Mouse (Mus musculus): ENCODE results near the gene Psmd14. TPM values are rescaled to one million over a fixed set of nuclear protein-coding genes. Genes with fewer than 3 reads are reported as not detected.
A peak's percentile ranks its signal among the peaks of the same experiment; 100 is the strongest.

The Psmd14 gene
- polyA plus RNA-seq, 1 experiment from 2014 or later, result 210 TPM

DNA sequence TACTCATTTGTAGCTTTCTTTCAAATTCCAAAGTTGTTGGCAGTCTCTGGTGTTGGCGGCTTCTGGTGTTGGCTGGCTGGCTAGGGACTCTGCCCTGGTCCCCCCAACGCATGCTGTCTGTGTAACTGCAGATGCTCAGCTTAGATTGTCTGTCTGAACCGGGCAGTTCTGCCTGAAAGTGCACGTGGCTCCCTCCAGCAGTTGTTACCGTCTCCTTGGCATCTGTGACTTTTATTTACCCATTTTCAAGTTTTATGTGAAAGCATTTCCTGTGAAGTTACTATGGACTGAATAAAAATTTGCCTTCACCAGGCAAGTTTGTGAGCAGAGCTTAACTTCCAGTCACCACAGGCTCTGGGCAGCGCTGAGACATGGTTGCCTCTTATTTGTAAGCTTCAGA is 97.3 kb downstream of the Psmd14 start:
- H3K4me2 ChIP-seq, result no peak overlapping the region
- peaks cover 95% of the 10 kb centered on the region for H3K27me3 ChIP-seq
- H3K27ac ChIP-seq, result no peak overlapping the region
- peaks cover 32% of the 10 kb centered on the region for H3K4me1 ChIP-seq (replicated peaks)
- no peak overlapping the region for H3K9ac ChIP-seq
- ATAC-seq (ENCODE audit: low FRiP score), result no peak
- H3K9me3 ChIP-seq, result no peaks in the 10 kb centered on the region
- no peaks in the 10 kb centered on the region for H3K36me3 ChIP-seq
- H3K4me3 ChIP-seq, result no peak overlapping the region
- WGBS, result under 1% methylated on average over 6 of the region's 6 CpGs

DNA sequence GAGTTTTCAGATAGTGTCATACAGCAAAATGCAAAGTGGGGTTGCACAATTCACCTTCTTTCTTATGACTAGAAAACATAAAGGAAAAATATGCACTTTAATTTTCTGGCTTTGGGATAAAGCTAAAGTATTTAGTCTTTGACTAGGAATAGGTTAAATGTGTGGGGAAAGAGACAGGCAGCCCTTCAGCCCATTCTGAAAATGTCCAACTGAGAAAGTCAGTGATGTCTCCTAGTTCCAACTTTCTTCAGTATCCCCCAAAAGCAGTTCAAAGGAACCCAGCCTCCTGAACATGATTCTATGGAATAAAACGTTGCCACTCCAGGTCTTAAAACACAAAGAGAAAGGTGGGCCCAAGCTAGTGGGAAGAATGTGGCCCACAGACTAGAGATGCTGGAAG is 97.9 kb downstream of the Psmd14 start:
- H3K4me3 ChIP-seq, result no peak overlapping the region
- ATAC-seq (ENCODE audit: low FRiP score), result no peak
- H3K36me3 ChIP-seq, result no peaks in the 10 kb centered on the region
- H3K9ac ChIP-seq, result no peak overlapping the region
- no peak overlapping the region for H3K27ac ChIP-seq
- peaks cover 28% of the 10 kb centered on the region for H3K4me1 ChIP-seq (replicated peaks)
- H3K4me2 ChIP-seq, result no peak overlapping the region
- peaks cover 95% of the 10 kb centered on the region for H3K27me3 ChIP-seq
- 0% methylated on average over 1 of the region's 1 CpGs for WGBS
- H3K9me3 ChIP-seq, result no peaks in the 10 kb centered on the region

- Histone ChIP-seq H3K9ac (no peak overlapping the region), H3K27ac (no peak overlapping the region), H3K4me3 (0 out of 2 replicates have a peak overlapping the region, but pooled peaks have one; percentile 47), H3K4me2 (no peak overlapping the region), H3K27me3 (peaks cover 91% of the 10 kb centered on the region), H3K36me3 (no peaks in the 10 kb centered on the region), H3K4me1 (replicated peaks) (peaks cover 22% of the 10 kb centered on the region), H3K9me3 (no peaks in the 10 kb centered on the region)
- 16% methylated on average over 4 of the region's 4 CpGs for WGBS
- no peak for ATAC-seq (ENCODE audit: low FRiP score)
Observed at GRCm38 (mm10) chr2:61810751-61811150, 99.3 kb downstream of the Psmd14 start.

DNA sequence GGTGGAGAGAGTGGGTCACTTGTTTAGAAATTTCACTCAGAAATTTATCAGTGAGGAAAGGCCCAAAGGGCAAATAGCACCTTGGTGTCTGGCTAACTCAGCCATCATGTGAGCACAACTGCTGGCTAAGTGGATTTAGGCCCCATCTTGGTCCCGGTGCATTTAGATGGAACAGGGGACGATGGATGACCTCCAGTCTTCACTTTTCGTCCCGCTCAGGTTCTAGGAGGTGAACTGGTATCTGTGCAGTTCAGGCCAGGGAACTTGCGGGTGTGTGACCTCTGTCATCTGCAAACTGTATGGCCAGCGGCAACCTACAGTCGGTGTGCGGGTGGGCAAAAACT is 99.6 kb downstream of the Psmd14 start:
- WGBS, result 4% methylated on average over 8 of the region's 8 CpGs

DNA sequence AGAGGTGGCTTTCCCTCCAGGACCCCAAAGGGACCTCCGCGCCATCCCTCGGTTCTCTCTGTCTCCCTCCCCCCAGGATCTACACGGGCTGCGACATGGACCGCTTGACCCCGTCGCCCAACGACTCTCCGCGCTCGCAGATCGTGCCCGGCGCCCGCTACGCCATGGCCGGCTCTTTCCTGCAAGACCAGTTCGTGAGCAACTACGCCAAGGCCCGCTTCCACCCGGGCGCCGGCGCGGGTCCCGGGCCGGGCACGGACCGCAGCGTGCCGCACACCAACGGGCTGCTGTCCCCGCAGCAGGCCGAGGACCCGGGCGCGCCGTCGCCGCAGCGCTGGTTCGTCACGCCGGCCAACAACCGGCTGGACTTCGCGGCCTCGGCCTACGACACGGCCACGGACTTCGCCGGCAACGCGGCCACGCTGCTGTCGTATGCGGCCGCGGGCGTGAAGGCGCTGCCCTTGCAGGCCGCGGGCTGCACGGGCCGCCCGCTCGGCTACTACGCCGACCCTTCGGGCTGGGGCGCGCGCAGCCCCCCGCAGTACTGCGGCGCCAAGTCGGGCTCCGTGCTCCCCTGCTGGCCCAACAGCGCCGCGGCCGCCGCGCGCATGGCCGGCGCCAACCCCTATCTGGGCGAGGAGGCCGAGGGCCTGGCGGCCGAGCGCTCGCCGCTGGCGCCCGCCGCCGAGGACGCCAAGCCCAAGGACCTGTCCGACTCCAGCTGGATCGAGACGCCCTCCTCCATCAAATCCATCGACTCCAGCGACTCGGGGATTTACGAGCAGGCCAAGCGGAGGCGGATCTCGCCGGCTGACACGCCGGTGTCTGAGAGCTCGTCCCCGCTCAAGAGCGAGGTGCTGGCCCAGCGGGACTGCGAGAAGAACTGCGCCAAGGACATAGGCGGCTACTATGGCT is 100.3 kb downstream of the Psmd14 start:
- peak; percentile 52 for ATAC-seq (ENCODE audit: low FRiP score)
- Histone ChIP-seq H3K4me1 (replicated peaks) (peaks cover 26% of the 10 kb centered on the region), H3K4me2 (peak overlapping the region; percentile 81), H3K4me3 (peak overlapping the region; percentile 47), H3K9me3 (no peaks in the 10 kb centered on the region), H3K27ac (no peak overlapping the region), H3K36me3 (no peaks in the 10 kb centered on the region), H3K9ac (peak overlapping the region; percentile 70), H3K27me3 (peaks cover 88% of the 10 kb centered on the region)
- WGBS, result under 1% methylated on average over 118 of the region's 121 CpGs

More for the DNA sequence above, 99.6 kb downstream of the Psmd14 start:
- Histone ChIP-seq H3K9ac (no peak overlapping the region; the same call in 1 of the 2 replicates), H3K4me3 (peak overlapping the region; percentile 47), H3K4me1 (replicated peaks) (peaks cover 26% of the 10 kb centered on the region), H3K4me2 (peak overlapping the region; percentile 81), H3K27me3 (peaks cover 90% of the 10 kb centered on the region), H3K9me3 (no peaks in the 10 kb centered on the region), H3K27ac (no peak overlapping the region), H3K36me3 (no peaks in the 10 kb centered on the region)
- ATAC-seq (ENCODE audit: low FRiP score), result no peak

- Histone ChIP-seq H3K9ac (0 out of 2 replicates have a peak overlapping the region, but pooled peaks have one; percentile 70), H3K27ac (no peak overlapping the region), H3K27me3 (peaks cover 85% of the 10 kb centered on the region), H3K9me3 (no peaks in the 10 kb centered on the region), H3K36me3 (no peaks in the 10 kb centered on the region), H3K4me1 (replicated peaks) (peaks cover 20% of the 10 kb centered on the region), H3K4me2 (peak overlapping the region; percentile 81), H3K4me3 (peak overlapping the region; percentile 47)
- ATAC-seq (ENCODE audit: low FRiP score), result no peak
- WGBS, result 3% methylated on average over 12 of the region's 12 CpGs
Observed at GRCm38 (mm10) chr2:61812536-61812935, 101.0 kb downstream of the Psmd14 start.

GRCm38 (mm10) chr2:61813106-61813505 is 101.6 kb downstream of the Psmd14 start:
- H3K27ac ChIP-seq, result no peak overlapping the region
- H3K9me3 ChIP-seq, result no peaks in the 10 kb centered on the region
- no peak overlapping the region for H3K4me2 ChIP-seq
- ATAC-seq (ENCODE audit: low FRiP score), result no peak
- 6% methylated on average over 6 of the region's 6 CpGs for WGBS
- no peak overlapping the region for H3K4me3 ChIP-seq
- H3K36me3 ChIP-seq, result no peaks in the 10 kb centered on the region
- peaks cover 20% of the 10 kb centered on the region for H3K4me1 ChIP-seq (replicated peaks)
- H3K9ac ChIP-seq, result no peak overlapping the region
- peaks cover 84% of the 10 kb centered on the region for H3K27me3 ChIP-seq

DNA sequence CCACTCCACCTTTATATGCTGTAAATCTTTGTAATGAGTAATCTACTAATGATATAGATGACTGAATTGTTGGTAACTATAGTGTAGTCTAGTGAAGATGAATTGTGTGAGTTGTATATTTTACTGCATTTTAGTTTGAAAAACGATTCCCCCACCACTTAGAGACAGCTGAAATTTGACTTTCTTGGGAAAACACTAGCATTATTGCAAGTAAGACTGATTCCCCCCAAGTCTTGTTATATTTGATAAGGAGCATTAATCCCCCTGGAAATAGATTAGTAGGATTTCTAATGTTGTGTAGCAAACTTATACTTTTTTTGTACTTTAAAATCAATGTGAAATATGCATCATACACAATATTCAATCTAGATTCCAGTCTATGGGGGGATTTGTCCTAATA is 102.0 kb downstream of the Psmd14 start:
- H3K9ac ChIP-seq, result no peak overlapping the region
- ATAC-seq (ENCODE audit: low FRiP score), result no peak
- peaks cover 20% of the 10 kb centered on the region for H3K4me1 ChIP-seq (replicated peaks)
- H3K4me2 ChIP-seq, result no peak overlapping the region
- no peak overlapping the region for H3K27ac ChIP-seq
- no peak overlapping the region for H3K4me3 ChIP-seq
- H3K9me3 ChIP-seq, result no peaks in the 10 kb centered on the region
- H3K27me3 ChIP-seq, result peaks cover 80% of the 10 kb centered on the region
- WGBS, result 17% methylated on average over 1 of the region's 1 CpGs
- no peaks in the 10 kb centered on the region for H3K36me3 ChIP-seq

DNA sequence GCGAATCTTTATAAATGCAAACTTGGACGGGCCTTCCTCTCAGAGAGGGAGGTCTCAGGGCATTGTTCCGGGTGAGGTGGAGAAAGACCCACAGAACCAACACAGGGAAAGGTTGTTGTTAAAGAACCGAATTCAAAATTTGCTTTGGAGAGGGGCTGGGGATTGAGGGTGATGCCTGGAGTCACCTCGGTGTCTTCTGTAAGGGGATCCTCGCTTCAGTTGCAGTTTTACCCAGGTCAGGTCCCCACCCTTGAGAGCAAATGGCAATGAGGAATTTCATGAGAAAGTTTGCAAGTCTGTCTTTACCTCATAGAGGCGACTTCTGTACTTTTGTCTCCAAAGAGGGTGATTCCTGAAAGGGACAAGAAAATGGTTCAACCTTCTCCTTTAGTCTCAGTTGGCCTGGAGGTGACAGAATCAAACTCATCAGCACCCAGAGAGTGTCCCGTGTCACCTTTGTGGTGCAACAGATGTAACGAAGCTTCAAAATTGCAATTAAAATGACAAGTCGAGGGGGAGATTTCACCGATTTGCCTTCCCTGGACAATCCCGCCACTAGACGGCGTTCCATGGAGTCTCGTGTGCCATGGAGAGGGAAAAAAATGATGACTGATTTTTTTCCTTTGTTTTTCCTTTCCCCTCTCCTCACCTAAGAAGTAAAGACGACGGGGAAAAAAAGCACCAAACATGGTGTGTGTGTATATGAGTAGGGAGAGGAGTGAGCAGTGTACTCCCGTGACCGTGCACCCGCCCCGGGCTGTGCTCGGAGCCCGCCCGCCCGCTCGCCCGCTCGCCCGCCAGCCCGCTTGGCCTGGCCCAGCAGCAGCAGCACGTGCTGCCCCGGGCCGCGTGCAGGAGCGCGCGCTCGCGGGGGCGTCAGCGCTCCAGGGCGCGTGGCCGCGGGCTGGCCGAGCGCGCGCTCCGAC is 103.3 kb downstream of the Psmd14 start:
- Histone ChIP-seq H3K27me3 (peaks cover 68% of the 10 kb centered on the region), H3K27ac (peak overlapping the region; percentile 80), H3K4me2 (peak overlapping the region; percentile 83), H3K9me3 (no peaks in the 10 kb centered on the region), H3K4me1 (replicated peaks) (peaks cover 20% of the 10 kb centered on the region), H3K36me3 (no peaks in the 10 kb centered on the region), H3K9ac (peak overlapping the region; percentile 78), H3K4me3 (peak overlapping the region; percentile 47)
- peak; percentile 87 for ATAC-seq (ENCODE audit: low FRiP score)
- 3% methylated on average over 22 of the region's 50 CpGs for WGBS

- H3K27me3 ChIP-seq, result peaks cover 63% of the 10 kb centered on the region
Observed at GRCm38 (mm10) chr2:61815583-61816313, 104.3 kb downstream of the Psmd14 start.

DNA sequence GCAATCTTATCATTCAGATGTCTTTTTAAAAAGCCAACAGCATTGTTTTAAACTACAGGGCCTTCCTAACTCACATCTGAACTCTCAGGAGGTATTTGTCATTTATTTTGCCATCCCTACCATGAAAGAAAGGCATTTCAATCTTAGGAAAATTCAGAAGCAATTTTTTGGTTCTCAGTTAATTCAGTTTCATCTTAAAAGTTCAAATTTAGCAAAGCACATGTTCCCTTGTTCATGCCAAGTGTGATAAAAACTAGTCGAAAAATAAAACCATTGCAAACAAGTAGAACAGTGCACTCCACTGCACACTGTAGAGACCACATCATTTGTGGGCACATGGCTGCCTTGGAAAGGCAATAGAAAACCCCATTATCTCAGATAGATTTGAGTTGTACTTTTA is 106.7 kb downstream of the Psmd14 start:
- ATAC-seq (ENCODE audit: low FRiP score), result no peak
- H3K36me3 ChIP-seq, result no peaks in the 10 kb centered on the region
- H3K4me2 ChIP-seq, result no peak overlapping the region

More at GRCm38 (mm10) chr2:61815583-61816313, 104.3 kb downstream of the Psmd14 start:
- Histone ChIP-seq H3K36me3 (no peaks in the 10 kb centered on the region), H3K4me3 (peak overlapping the region; percentile 47), H3K9me3 (no peaks in the 10 kb centered on the region), H3K9ac (peak overlapping the region; percentile 78), H3K4me2 (peak overlapping the region; percentile 83), H3K27ac (peak overlapping the region; percentile 80), H3K4me1 (replicated peaks) (peaks cover 20% of the 10 kb centered on the region)
- WGBS, result 4% methylated on average over 62 of the region's 66 CpGs
- ATAC-seq (ENCODE audit: low FRiP score), result peak; percentile 82

More for the DNA sequence above, 106.7 kb downstream of the Psmd14 start:
- Histone ChIP-seq H3K9ac (no peak overlapping the region), H3K27me3 (peaks cover 39% of the 10 kb centered on the region), H3K9me3 (no peaks in the 10 kb centered on the region), H3K27ac (no peak overlapping the region), H3K4me1 (replicated peaks) (peaks cover 8% of the 10 kb centered on the region), H3K4me3 (no peak overlapping the region)
- WGBS, result 82% methylated on average over 1 of the region's 1 CpGs
